Mouse (Mus musculus): ENCODE data around the gene Hnrnpa3. TPM values are rescaled to one million over a fixed set of nuclear protein-coding genes. Genes with fewer than 3 reads are reported as not detected.
"Not testable (repeated sequence)": the region's sequence is repeated elsewhere in the genome, so short reads cannot be mapped to it uniquely, and the experiment has no call there.

The Hnrnpa3 gene
- polyA plus RNA-seq, 1 experiment from 2014 or later, result 360 TPM

GRCm38 (mm10) chr2:75642312-75642711 is 16.7 kb upstream of the Hnrnpa3 start:
- not testable (repeated sequence) for H3K4me3 ChIP-seq; H3K4me1 ChIP-seq; H3K36me3 ChIP-seq; H3K27me3 ChIP-seq; H3K9me3 ChIP-seq (replicated peaks); H3K4me2 ChIP-seq (replicated peaks); H3K9ac ChIP-seq; ATAC-seq (ENCODE audit: low FRiP score); H3K27ac ChIP-seq
- WGBS, result 96% methylated on average over 4 of the region's 4 CpGs

- H3K36me3 ChIP-seq, result no peaks in the 10 kb centered on the region
- H3K27ac ChIP-seq, result no peak overlapping the region
- no peak overlapping the region for H3K9ac ChIP-seq
- no peak for ATAC-seq (ENCODE audit: low FRiP score)
- H3K4me3 ChIP-seq, result no peak overlapping the region
- 0 out of 2 replicates have a peak, but pooled peaks cover 4% of the 10 kb centered on the region for H3K9me3 ChIP-seq (replicated peaks)
- no peaks in the 10 kb centered on the region for H3K27me3 ChIP-seq
- H3K4me1 ChIP-seq, result no peaks in the 10 kb centered on the region
- H3K4me2 ChIP-seq (replicated peaks), result no peak overlapping the region
- WGBS, result 79% methylated on average over 8 of the region's 8 CpGs
These were observed 16.1 kb upstream of the Hnrnpa3 start for GRCm38 (mm10) chr2:75642795-75643550.

GRCm38 (mm10) chr2:75643950-75644349 is 15.1 kb upstream of the Hnrnpa3 start:
- WGBS, result 93% methylated on average over 6 of the region's 6 CpGs
- Histone ChIP-seq H3K27ac (no peak overlapping the region), H3K4me3 (no peak overlapping the region), H3K4me1 (no peaks in the 10 kb centered on the region), H3K27me3 (no peaks in the 10 kb centered on the region), H3K9me3 (replicated peaks) (0 out of 2 replicates have a peak, but pooled peaks cover 4% of the 10 kb centered on the region), H3K36me3 (no peaks in the 10 kb centered on the region), H3K9ac (no peak overlapping the region), H3K4me2 (replicated peaks) (no peak overlapping the region)
- ATAC-seq (ENCODE audit: low FRiP score), result no peak

- Histone ChIP-seq H3K4me2 (replicated peaks) (no peak overlapping the region), H3K9ac (no peak overlapping the region), H3K9me3 (replicated peaks) (0 out of 2 replicates have a peak, but pooled peaks cover 4% of the 10 kb centered on the region), H3K27ac (no peak overlapping the region), H3K4me3 (no peak overlapping the region), H3K36me3 (no peaks in the 10 kb centered on the region), H3K4me1 (no peaks in the 10 kb centered on the region), H3K27me3 (no peaks in the 10 kb centered on the region)
- 92% methylated on average over 12 of the region's 12 CpGs for WGBS
- no peak for ATAC-seq (ENCODE audit: low FRiP score)
These were observed 13.8 kb upstream of the Hnrnpa3 start for GRCm38 (mm10) chr2:75645251-75645650.

GRCm38 (mm10) chr2:75650437-75650836 is 8.6 kb upstream of the Hnrnpa3 start:
- no peak for ATAC-seq (ENCODE audit: low FRiP score)
- Histone ChIP-seq H3K27me3 (no peaks in the 10 kb centered on the region), H3K9ac (no peak overlapping the region), H3K4me1 (no peaks in the 10 kb centered on the region), H3K36me3 (no peaks in the 10 kb centered on the region), H3K4me3 (no peak overlapping the region), H3K9me3 (replicated peaks) (0 out of 2 replicates have a peak, but pooled peaks cover under 1% of the 10 kb centered on the region), H3K27ac (no peak overlapping the region), H3K4me2 (replicated peaks) (no peak overlapping the region)
- WGBS, result 100% methylated on average over 1 of the region's 1 CpGs

GRCm38 (mm10) chr2:75653150-75653549 is 5.9 kb upstream of the Hnrnpa3 start:
- Histone ChIP-seq H3K27me3 (no peaks in the 10 kb centered on the region), H3K9ac (no peak overlapping the region), H3K4me2 (replicated peaks) (no peak overlapping the region), H3K4me1 (peaks cover 9% of the 10 kb centered on the region), H3K36me3 (no peaks in the 10 kb centered on the region), H3K4me3 (no peak overlapping the region), H3K27ac (no peak overlapping the region), H3K9me3 (replicated peaks) (no peaks in the 10 kb centered on the region)
- ATAC-seq (ENCODE audit: low FRiP score), result no peak

- Histone ChIP-seq H3K4me1 (peaks cover 9% of the 10 kb centered on the region), H3K36me3 (no peaks in the 10 kb centered on the region), H3K9ac (no peak overlapping the region), H3K27me3 (no peaks in the 10 kb centered on the region), H3K9me3 (replicated peaks) (no peaks in the 10 kb centered on the region), H3K4me3 (no peak overlapping the region), H3K4me2 (replicated peaks) (no peak overlapping the region), H3K27ac (no peak overlapping the region)
- 79% methylated on average over 1 of the region's 1 CpGs for WGBS
- no peak for ATAC-seq (ENCODE audit: low FRiP score)
These were observed 4.4 kb upstream of the Hnrnpa3 start for GRCm38 (mm10) chr2:75654679-75655078.

GRCm38 (mm10) chr2:75656924-75657323 is 2.1 kb upstream of the Hnrnpa3 start:
- H3K9ac ChIP-seq, result no peak overlapping the region
- ATAC-seq (ENCODE audit: low FRiP score), result no peak
- no peak overlapping the region for H3K27ac ChIP-seq
- no peaks in the 10 kb centered on the region for H3K27me3 ChIP-seq
- H3K4me1 ChIP-seq, result peaks cover 20% of the 10 kb centered on the region
- no peak overlapping the region for H3K4me3 ChIP-seq
- no peaks in the 10 kb centered on the region for H3K9me3 ChIP-seq (replicated peaks)
- no peaks in the 10 kb centered on the region for H3K36me3 ChIP-seq
- no peak overlapping the region for H3K4me2 ChIP-seq (replicated peaks)
- 98% methylated on average over 5 of the region's 5 CpGs for WGBS

- 0 out of 2 replicates have a peak, but pooled peaks have one; percentile 9 for ATAC-seq (ENCODE audit: low FRiP score)
- H3K4me3 ChIP-seq, result peak overlapping the region; percentile 94
- WGBS, result 3% methylated on average over 18 of the region's 18 CpGs
- H3K27me3 ChIP-seq, result no peaks in the 10 kb centered on the region
- H3K9ac ChIP-seq, result peak overlapping the region; percentile 87
- peak overlapping the region; percentile 96 for H3K27ac ChIP-seq
- peaks cover 8% of the 10 kb centered on the region for H3K36me3 ChIP-seq
- peaks cover 20% of the 10 kb centered on the region for H3K4me1 ChIP-seq
- no peaks in the 10 kb centered on the region for H3K9me3 ChIP-seq (replicated peaks)
- H3K4me2 ChIP-seq (replicated peaks), result peak overlapping the region; percentile 62
These were observed 962 bp upstream of the Hnrnpa3 start for GRCm38 (mm10) chr2:75657907-75658691.

- Histone ChIP-seq H3K27me3 (no peaks in the 10 kb centered on the region), H3K9ac (peak overlapping the region; percentile 98), H3K4me1 (peaks cover 20% of the 10 kb centered on the region), H3K27ac (peak overlapping the region; percentile 96), H3K36me3 (peaks cover 22% of the 10 kb centered on the region), H3K9me3 (replicated peaks) (no peaks in the 10 kb centered on the region), H3K4me2 (replicated peaks) (peak overlapping the region; percentile 86), H3K4me3 (peak overlapping the region; percentile 94)
- WGBS, result under 1% methylated on average over 34 of the region's 47 CpGs
- peak; percentile 74 for ATAC-seq (ENCODE audit: low FRiP score)
These were observed 534 bp downstream of the Hnrnpa3 start for GRCm38 (mm10) chr2:75659629-75659960.

- WGBS, result 4% methylated on average over 15 of the region's 15 CpGs
- H3K9ac ChIP-seq, result peak overlapping the region; percentile 98
- no peak for ATAC-seq (ENCODE audit: low FRiP score)
- H3K9me3 ChIP-seq (replicated peaks), result no peaks in the 10 kb centered on the region
- peak overlapping the region; percentile 96 for H3K27ac ChIP-seq
- H3K27me3 ChIP-seq, result no peaks in the 10 kb centered on the region
- peaks cover 20% of the 10 kb centered on the region for H3K4me1 ChIP-seq
- peak overlapping the region; percentile 94 for H3K4me3 ChIP-seq
- peaks cover 27% of the 10 kb centered on the region for H3K36me3 ChIP-seq
- peak overlapping the region; percentile 86 for H3K4me2 ChIP-seq (replicated peaks)
These were observed 1.3 kb downstream of the Hnrnpa3 start for GRCm38 (mm10) chr2:75660255-75660948.

- H3K9ac ChIP-seq, result peak overlapping the region; percentile 98; the same call in 1 of the 2 replicates
- peaks cover 27% of the 10 kb centered on the region for H3K36me3 ChIP-seq
- H3K27me3 ChIP-seq, result no peaks in the 10 kb centered on the region
- no peak overlapping the region for H3K27ac ChIP-seq
- no peak for ATAC-seq (ENCODE audit: low FRiP score)
- no peaks in the 10 kb centered on the region for H3K9me3 ChIP-seq (replicated peaks)
- peak overlapping the region; percentile 86 for H3K4me2 ChIP-seq (replicated peaks)
- H3K4me1 ChIP-seq, result peaks cover 20% of the 10 kb centered on the region
- 40% methylated on average over 2 of the region's 2 CpGs for WGBS
- peak overlapping the region; percentile 94 for H3K4me3 ChIP-seq
These were observed 2.0 kb downstream of the Hnrnpa3 start for GRCm38 (mm10) chr2:75661106-75661505.
